Comparison of ENCODE assay signal across 21 mouse cellular contexts in genomic region chr10:127199068-127199467, GRCm38 (mm10). TPM values are rescaled to one million over a fixed set of nuclear protein-coding genes. Genes with fewer than 3 reads are reported as not detected.
DNase-seq lines count a peak whose midpoint lies in the region; ATAC-seq and TF ChIP-seq lines count a peak whose summit lies in the region.
"Had no signal": no experiment of that assay in that cellular context is flagged by ENCODE, and none has a peak within 500 bp of the region (broad histone marks: within the 10 kb centered on the region; RNA-seq: fewer than 3 reads in every experiment).

No protein-coding gene starts in this region.

- H3K36me3 ChIP-seq in heart, embryonic 10.5 days: peaks cover 65% of the 10 kb centered on the region
- peaks cover 35% of the 10 kb centered on the region for H3K36me3 ChIP-seq in kidney, postnatal 0 days (ENCODE audit: insufficient read depth, low read length)
- H3K36me3 ChIP-seq in liver, embryonic 15.5 days (replicated peaks): peaks cover 65% of the 10 kb centered on the region
- peaks cover 65% of the 10 kb centered on the region for H3K36me3 ChIP-seq in limb, embryonic 13.5 days

- H3K9ac ChIP-seq in kidney, postnatal 0 days (ENCODE audit: low read depth, low read length): no peak overlapping the region
- H3K9ac ChIP-seq in liver, embryonic 15.5 days: no peak overlapping the region
- H3K9ac ChIP-seq in limb, embryonic 13.5 days: no peak overlapping the region; the same call in 1 of the 2 replicates
- H3K9ac ChIP-seq: forebrain, embryonic 12.5 days; neural tube, embryonic 12.5 days had no signal

- no peak overlapping the region; the same call in 1 of the 2 replicates for H3K27ac ChIP-seq in heart, embryonic 10.5 days
- H3K27ac ChIP-seq in kidney, postnatal 0 days: peak overlapping the region; percentile 34; the same call in 1 of the 2 replicates
- H3K27ac ChIP-seq in liver, embryonic 15.5 days (replicated peaks): peak overlapping the region; percentile 48; the same call in 1 of the 2 replicates
- H3K27ac ChIP-seq in limb, embryonic 13.5 days: peak overlapping the region; percentile 12; the same call in 1 of the 2 replicates
- H3K27ac ChIP-seq: forebrain, embryonic 12.5 days; hindbrain, embryonic 10.5 days; macrophage; midbrain, embryonic 10.5 days; neural tube, embryonic 12.5 days had no signal

- peak; percentile 92 for DNase-seq in heart, adult 11 months
- DNase-seq in heart, embryonic 10.5 days (ENCODE audit: low spot score): no peak
- DNase-seq in kidney, postnatal 0 days (ENCODE audit: low spot score): no peak
- no peak for DNase-seq in kidney, postnatal 36 days
- no peak for DNase-seq in liver
- DNase-seq in frontal cortex, postnatal 10 days (ENCODE audit: low spot score in 2 of 2): no peak
- DNase-seq: adrenal gland, postnatal 36 days; cerebellum, adult 11-12 months; cerebellum, postnatal 25 days; embryo, embryonic 11 days; gastrocnemius, postnatal 14 days; kidney, postnatal 25 days; thymus, postnatal 4 days had no signal

- H3K4me2 ChIP-seq in kidney, postnatal 0 days (ENCODE audit: low read length): no peak overlapping the region
- no peak overlapping the region for H3K4me2 ChIP-seq in liver, embryonic 15.5 days
- no peak overlapping the region for H3K4me2 ChIP-seq in limb, embryonic 13.5 days (replicated peaks)
- H3K4me2 ChIP-seq: forebrain, embryonic 12.5 days; neural tube, embryonic 12.5 days had no signal

- ATAC-seq in kidney, postnatal 0 days (replicated peaks; ENCODE audit: low FRiP score, low read depth): no peak
- ATAC-seq in liver, embryonic 15.5 days (ENCODE audit: insufficient read depth): no peak
- ATAC-seq in limb, embryonic 13.5 days (ENCODE audit: low FRiP score, low read depth): no peak
- ATAC-seq: intestine, embryonic 16.5 days had no signal

- no peak for TF ChIP-seq CTCF in kidney, postnatal 0 days (IDR thresholded peaks at IDR 0.05; ENCODE audit: low read depth)

- peaks cover 45% of the 10 kb centered on the region for H3K4me1 ChIP-seq in heart, embryonic 10.5 days
- H3K4me1 ChIP-seq in kidney, postnatal 0 days (replicated peaks; ENCODE audit: insufficient read depth, low read length): peaks cover 10% of the 10 kb centered on the region; the same call in 1 of the 2 replicates
- peaks cover 68% of the 10 kb centered on the region for H3K4me1 ChIP-seq in liver, embryonic 15.5 days (replicated peaks)
- peaks cover 24% of the 10 kb centered on the region for H3K4me1 ChIP-seq in limb, embryonic 13.5 days

- H3K9me3 ChIP-seq in heart, embryonic 10.5 days: no peaks in the 10 kb centered on the region
- no peaks in the 10 kb centered on the region for H3K9me3 ChIP-seq in kidney, postnatal 0 days (replicated peaks; ENCODE audit: low read length)
- H3K9me3 ChIP-seq in liver, embryonic 15.5 days (replicated peaks): no peaks in the 10 kb centered on the region
- H3K9me3 ChIP-seq in limb, embryonic 13.5 days: no peaks in the 10 kb centered on the region
- H3K9me3 ChIP-seq: forebrain, embryonic 12.5 days; hindbrain, embryonic 10.5 days; midbrain, embryonic 10.5 days; neural tube, embryonic 12.5 days had no signal

- H3K4me3 ChIP-seq in heart, embryonic 10.5 days: no peak overlapping the region
- no peak overlapping the region for H3K4me3 ChIP-seq in kidney, postnatal 0 days (replicated peaks; ENCODE audit: low read depth, low read length)
- H3K4me3 ChIP-seq in liver, embryonic 15.5 days (replicated peaks): no peak overlapping the region
- H3K4me3 ChIP-seq in limb, embryonic 13.5 days: no peak overlapping the region
- H3K4me3 ChIP-seq: forebrain, embryonic 12.5 days; hindbrain, embryonic 10.5 days; midbrain, embryonic 10.5 days; neural tube, embryonic 12.5 days had no signal

- H3K27me3 ChIP-seq in heart, embryonic 10.5 days (ENCODE audit: insufficient read depth, poor library complexity, severe bottlenecking): no peaks in the 10 kb centered on the region
- no peaks in the 10 kb centered on the region for H3K27me3 ChIP-seq in kidney, postnatal 0 days (ENCODE audit: insufficient read depth, low read length)
- H3K27me3 ChIP-seq in liver, embryonic 15.5 days: no peaks in the 10 kb centered on the region
- H3K27me3 ChIP-seq in limb, embryonic 13.5 days: no peaks in the 10 kb centered on the region
- H3K27me3 ChIP-seq: forebrain, embryonic 12.5 days; neural tube, embryonic 12.5 days had no signal

- WGBS in heart, embryonic 10.5 days: 74% methylated on average over 5 of the region's 5 CpGs
- WGBS in kidney, postnatal 0 days: 39% methylated on average over 5 of the region's 5 CpGs
- 81% methylated on average over 5 of the region's 5 CpGs for WGBS in liver, embryonic 15.5 days (ENCODE audit: insufficient replicate concordance)
- WGBS in limb, embryonic 13.5 days: 80% methylated on average over 5 of the region's 5 CpGs

RNA-seq across cellular contexts. Expression of gene Dtx3, which starts 3.5 kb away (rescaled TPM):
- polyA plus RNA-seq in heart, embryonic 10.5 days (2016; fragmentation: Nextera tagmentation; extraction: Ambion mirVana): 78.4 and 91.4 TPM in 2 replicates
- polyA plus RNA-seq in kidney, postnatal 0 days (2015; fragmentation: Nextera tagmentation; extraction: Ambion mirVana): 83.3 and 85.1 TPM in 2 replicates
- polyA plus RNA-seq in liver, embryonic 15.5 days (2015; fragmentation: Nextera tagmentation; extraction: Ambion mirVana): 16.7 and 16.9 TPM in 2 replicates
- 169 and 173 TPM in 2 replicates for polyA plus RNA-seq in limb, embryonic 13.5 days (2015; fragmentation: Nextera tagmentation; extraction: Ambion mirVana)

RNA-seq across cellular contexts. Expression of gene Arhgef25, which starts 9.2 kb away (rescaled TPM):
- 21.4 and 28.8 TPM in 2 replicates for polyA plus RNA-seq in heart, embryonic 10.5 days (2016; fragmentation: Nextera tagmentation; extraction: Ambion mirVana)
- 27.9 and 29.0 TPM in 2 replicates for polyA plus RNA-seq in kidney, postnatal 0 days (2015; fragmentation: Nextera tagmentation; extraction: Ambion mirVana)
- polyA plus RNA-seq in liver, embryonic 15.5 days (2015; fragmentation: Nextera tagmentation; extraction: Ambion mirVana): 5.4 and 5.8 TPM in 2 replicates
- polyA plus RNA-seq in limb, embryonic 13.5 days (2015; fragmentation: Nextera tagmentation; extraction: Ambion mirVana): 108 and 111 TPM in 2 replicates
- polyA plus RNA-seq: macrophage had no signal

RNA-seq across cellular contexts. Expression of gene Pip4k2c, which starts 12.3 kb away (rescaled TPM):
- 27.9 and 29.3 TPM in 2 replicates for polyA plus RNA-seq in heart, embryonic 10.5 days (2016; fragmentation: Nextera tagmentation; extraction: Ambion mirVana)
- polyA plus RNA-seq in kidney, postnatal 0 days (2015; fragmentation: Nextera tagmentation; extraction: Ambion mirVana): 45.0 and 50.1 TPM in 2 replicates
- polyA plus RNA-seq in liver, embryonic 15.5 days (2015; fragmentation: Nextera tagmentation; extraction: Ambion mirVana): 41.9 and 45.1 TPM in 2 replicates
- 27.6 and 29.1 TPM in 2 replicates for polyA plus RNA-seq in limb, embryonic 13.5 days (2015; fragmentation: Nextera tagmentation; extraction: Ambion mirVana)

RNA-seq across cellular contexts. Expression of gene Slc26a10, which starts 18.6 kb away (rescaled TPM):
- polyA plus RNA-seq in heart, embryonic 10.5 days (2016; fragmentation: Nextera tagmentation; extraction: Ambion mirVana): 9.2 and 12.9 TPM in 2 replicates
- 2.8 and 3.1 TPM in 2 replicates for polyA plus RNA-seq in kidney, postnatal 0 days (2015; fragmentation: Nextera tagmentation; extraction: Ambion mirVana)
- 2.1 and 3.2 TPM in 2 replicates for polyA plus RNA-seq in liver, embryonic 15.5 days (2015; fragmentation: Nextera tagmentation; extraction: Ambion mirVana)
- 1.4 and 1.6 TPM in 2 replicates for polyA plus RNA-seq in limb, embryonic 13.5 days (2015; fragmentation: Nextera tagmentation; extraction: Ambion mirVana)

RNA-seq across cellular contexts. Expression of gene B4galnt1, which starts 34.0 kb away (rescaled TPM):
- 1.5 and 3.6 TPM in 2 replicates for polyA plus RNA-seq in heart, embryonic 10.5 days (2016; fragmentation: Nextera tagmentation; extraction: Ambion mirVana)
- 15.0 and 16.4 TPM in 2 replicates for polyA plus RNA-seq in kidney, postnatal 0 days (2015; fragmentation: Nextera tagmentation; extraction: Ambion mirVana)
- 19.3 and 21.0 TPM in 2 replicates for polyA plus RNA-seq in liver, embryonic 15.5 days (2015; fragmentation: Nextera tagmentation; extraction: Ambion mirVana)
- 6.2 and 6.9 TPM in 2 replicates for polyA plus RNA-seq in limb, embryonic 13.5 days (2015; fragmentation: Nextera tagmentation; extraction: Ambion mirVana)
